Mouse (Mus musculus): ENCODE data around the gene Il12b.
"Not testable (repeated sequence)": the region's sequence is repeated elsewhere in the genome, so short reads cannot be mapped to it uniquely, and the experiment has no call there.

Gene Il12b

GRCm38 (mm10) chr11:44425626-44426025 is 25.8 kb downstream of the Il12b start:
- Histone ChIP-seq H3K27me3 (ENCODE audit: control insufficient read depth, insufficient read depth, low read length, poor library complexity, severe bottlenecking) (no peaks in the 10 kb centered on the region), H3K36me3 (ENCODE audit: control insufficient read depth, insufficient read depth, low read length, poor library complexity, severe bottlenecking) (no peaks in the 10 kb centered on the region)
- DNase-seq (ENCODE audit: low read depth, low spot score): no peak

GRCm38 (mm10) chr11:44427951-44428350 is 28.1 kb downstream of the Il12b start:
- no peaks in the 10 kb centered on the region for H3K27me3 ChIP-seq (ENCODE audit: control insufficient read depth, insufficient read depth, low read length, poor library complexity, severe bottlenecking)
- DNase-seq (ENCODE audit: low read depth, low spot score): no peak
- no peaks in the 10 kb centered on the region for H3K36me3 ChIP-seq (ENCODE audit: control insufficient read depth, insufficient read depth, low read length, poor library complexity, severe bottlenecking)

GRCm38 (mm10) chr11:44430036-44430435 is 30.2 kb downstream of the Il12b start:
- no peak for DNase-seq (ENCODE audit: low read depth, low spot score)
- Histone ChIP-seq H3K27me3 (ENCODE audit: control insufficient read depth, insufficient read depth, low read length, poor library complexity, severe bottlenecking) (no peaks in the 10 kb centered on the region), H3K36me3 (ENCODE audit: control insufficient read depth, insufficient read depth, low read length, poor library complexity, severe bottlenecking) (no peaks in the 10 kb centered on the region)

GRCm38 (mm10) chr11:44437786-44438185 is 37.9 kb downstream of the Il12b start:
- Histone ChIP-seq H3K36me3 (ENCODE audit: control insufficient read depth, insufficient read depth, low read length, poor library complexity, severe bottlenecking) (no peaks in the 10 kb centered on the region), H3K27me3 (ENCODE audit: control insufficient read depth, insufficient read depth, low read length, poor library complexity, severe bottlenecking) (no peaks in the 10 kb centered on the region)
- DNase-seq (ENCODE audit: low read depth, low spot score): peak; percentile 55

- Histone ChIP-seq H3K36me3 (ENCODE audit: control insufficient read depth, insufficient read depth, low read length, poor library complexity, severe bottlenecking) (peaks cover 2% of the 10 kb centered on the region), H3K27me3 (ENCODE audit: control insufficient read depth, insufficient read depth, low read length, poor library complexity, severe bottlenecking) (no peaks in the 10 kb centered on the region)
- no peak for DNase-seq (ENCODE audit: low read depth, low spot score)
These were observed 51.2 kb downstream of the Il12b start for GRCm38 (mm10) chr11:44451046-44451445.

GRCm38 (mm10) chr11:44452016-44452415 is 52.2 kb downstream of the Il12b start:
- H3K36me3 ChIP-seq (ENCODE audit: control insufficient read depth, insufficient read depth, low read length, poor library complexity, severe bottlenecking); H3K27me3 ChIP-seq (ENCODE audit: control insufficient read depth, insufficient read depth, low read length, poor library complexity, severe bottlenecking); DNase-seq (ENCODE audit: low read depth, low spot score): not testable (repeated sequence)

- H3K36me3 ChIP-seq (ENCODE audit: control insufficient read depth, insufficient read depth, low read length, poor library complexity, severe bottlenecking): peaks cover 6% of the 10 kb centered on the region
- H3K27me3 ChIP-seq (ENCODE audit: control insufficient read depth, insufficient read depth, low read length, poor library complexity, severe bottlenecking): no peaks in the 10 kb centered on the region
- peak; percentile 80 for DNase-seq (ENCODE audit: low read depth, low spot score)
These were observed 53.6 kb downstream of the Il12b start for GRCm38 (mm10) chr11:44453423-44453822.

- no peak for DNase-seq (ENCODE audit: low read depth, low spot score)
These were observed 61.6 kb downstream of the Il12b start for GRCm38 (mm10) chr11:44461493-44461892.

More at GRCm38 (mm10) chr11:44461493-44461892, 61.6 kb downstream of the Il12b start:
- no peaks in the 10 kb centered on the region for H3K27me3 ChIP-seq (ENCODE audit: control insufficient read depth, insufficient read depth, low read length, poor library complexity, severe bottlenecking)
- H3K36me3 ChIP-seq (ENCODE audit: control insufficient read depth, insufficient read depth, low read length, poor library complexity, severe bottlenecking): peaks cover 15% of the 10 kb centered on the region
